Mouse (Mus musculus) inflammation-experienced regulatory T-cells, adult 6 months (primary cell): Measurements from ENCODE around the gene Rbp1. TPM values are rescaled to one million over a fixed set of nuclear protein-coding genes. Genes with fewer than 3 reads are reported as not detected.

Experiments
- ATAC-seq: one replicate; pipeline ENCODE4 v1.8.0; 2017
- polyA plus RNA-seq, 3 experiments: library from polyadenylated mRNA; unstranded; fragments of 100-300 nt; shearing (Covaris generic); gene quantifications; one replicate each; pipeline ENCODE4 v1.2.1; 2017

The Rbp1 gene
- polyA plus RNA-seq: not detected

- no peak for ATAC-seq
Observed at GRCm38 (mm10) chr9:98422656-98423055, at the start of gene Rbp1. Gene Rbp1, plus strand, starts transcription at chr9:98422961.

GRCm38 (mm10) chr9:98373358-98373757 lies 49.4 kb upstream of the Rbp1 start:
- no peak for ATAC-seq

- no peak for ATAC-seq
Observed at GRCm38 (mm10) chr9:98374897-98375296, 47.9 kb upstream of the Rbp1 start.

GRCm38 (mm10) chr9:98375329-98376170 lies 47.2 kb upstream of the Rbp1 start:
- no peak for ATAC-seq

GRCm38 (mm10) chr9:98379736-98380135 lies 43.0 kb upstream of the Rbp1 start:
- ATAC-seq: no peak

- no peak for ATAC-seq
Observed at GRCm38 (mm10) chr9:98380593-98380992, 42.2 kb upstream of the Rbp1 start.

GRCm38 (mm10) chr9:98387741-98388632 lies 34.8 kb upstream of the Rbp1 start:
- ATAC-seq: no peak

GRCm38 (mm10) chr9:98388633-98388965 lies 34.2 kb upstream of the Rbp1 start:
- ATAC-seq: no peak

GRCm38 (mm10) chr9:98393496-98393895 lies 29.3 kb upstream of the Rbp1 start:
- ATAC-seq: no peak

GRCm38 (mm10) chr9:98397211-98397610 lies 25.6 kb upstream of the Rbp1 start:
- ATAC-seq: no peak

GRCm38 (mm10) chr9:98397866-98398265 lies 24.9 kb upstream of the Rbp1 start:
- no peak for ATAC-seq

- ATAC-seq: no peak
Observed at GRCm38 (mm10) chr9:98400185-98400894, 22.4 kb upstream of the Rbp1 start.

- ATAC-seq: no peak
Observed at GRCm38 (mm10) chr9:98401611-98402010, 21.1 kb upstream of the Rbp1 start.

- no peak for ATAC-seq
Observed at GRCm38 (mm10) chr9:98407771-98408170, 15.0 kb upstream of the Rbp1 start.

GRCm38 (mm10) chr9:98409137-98409536 lies 13.6 kb upstream of the Rbp1 start:
- ATAC-seq: no peak

GRCm38 (mm10) chr9:98415427-98415826 lies 7.3 kb upstream of the Rbp1 start:
- no peak for ATAC-seq

GRCm38 (mm10) chr9:98417919-98418318 lies 4.8 kb upstream of the Rbp1 start:
- no peak for ATAC-seq

- no peak for ATAC-seq
Observed at GRCm38 (mm10) chr9:98418346-98418745, 4.4 kb upstream of the Rbp1 start.

- no peak for ATAC-seq
Observed at GRCm38 (mm10) chr9:98420666-98421065, 2.1 kb upstream of the Rbp1 start.

- ATAC-seq: no peak
Observed at GRCm38 (mm10) chr9:98421903-98422302, 858 bp upstream of the Rbp1 start.

GRCm38 (mm10) chr9:98423691-98424090 lies 930 bp downstream of the Rbp1 start:
- no peak for ATAC-seq

GRCm38 (mm10) chr9:98424291-98424690 lies 1.5 kb downstream of the Rbp1 start:
- no peak for ATAC-seq

GRCm38 (mm10) chr9:98424725-98425210 lies 2.0 kb downstream of the Rbp1 start:
- no peak for ATAC-seq
